Comparison of ENCODE assay signal across 8 mouse cellular contexts in genomic region chr10:70966642-70967345, GRCm38 (mm10).
DNase-seq lines count a peak whose midpoint lies in the region; ATAC-seq and TF ChIP-seq lines count a peak whose summit lies in the region.

No protein-coding gene starts in this region.

- no peak for TF ChIP-seq CTCF in lung, adult 2 months (IDR thresholded peaks at IDR 0.05; ENCODE audit: insufficient read depth, low read length)

- H3K4me1 ChIP-seq in lung, adult 2 months (ENCODE audit: control insufficient read depth, insufficient read depth, low read length): no peaks in the 10 kb centered on the region
- H3K4me1 ChIP-seq in kidney, embryonic 14.5 days (ENCODE audit: control insufficient read depth, insufficient read depth, low read length): peaks cover 15% of the 10 kb centered on the region; the same call in 1 of the 2 replicates
- H3K4me1 ChIP-seq in stomach, embryonic 15.5 days: peaks cover 7% of the 10 kb centered on the region

- no peaks in the 10 kb centered on the region for H3K9me3 ChIP-seq in kidney, embryonic 14.5 days (ENCODE audit: control insufficient read depth, low read length)
- no peaks in the 10 kb centered on the region for H3K9me3 ChIP-seq in stomach, embryonic 15.5 days

- H3K27me3 ChIP-seq in kidney, embryonic 14.5 days (ENCODE audit: control insufficient read depth, insufficient read depth, low read length): no peaks in the 10 kb centered on the region
- H3K27me3 ChIP-seq in stomach, embryonic 15.5 days (replicated peaks): no peaks in the 10 kb centered on the region

- H3K9ac ChIP-seq in kidney, embryonic 14.5 days (ENCODE audit: low read depth, low read length): no peak overlapping the region
- no peak overlapping the region for H3K9ac ChIP-seq in stomach, embryonic 15.5 days

- no peak for TF ChIP-seq POLR2A in lung, adult 2 months (IDR thresholded peaks at IDR 0.05; ENCODE audit: borderline replicate concordance, extremely low read depth, low read depth, low read length)

- no peak overlapping the region for H3K4me2 ChIP-seq in kidney, embryonic 14.5 days (replicated peaks; ENCODE audit: low read depth, low read length)
- H3K4me2 ChIP-seq in stomach, embryonic 15.5 days: no peak overlapping the region

- no peaks in the 10 kb centered on the region for H3K36me3 ChIP-seq in kidney, embryonic 14.5 days (ENCODE audit: control insufficient read depth, insufficient read depth, low read length)
- no peaks in the 10 kb centered on the region for H3K36me3 ChIP-seq in stomach, embryonic 15.5 days

- H3K27ac ChIP-seq in kidney, embryonic 14.5 days (ENCODE audit: low read depth, low read length): no peak overlapping the region
- H3K27ac ChIP-seq in stomach, embryonic 15.5 days: peak overlapping the region; percentile 51; the same call in 1 of the 2 replicates

- peak; percentile 76; the same call in 1 of the 2 replicates for ATAC-seq in kidney, embryonic 14.5 days (ENCODE audit: low FRiP score, low TSS enrichment)
- ATAC-seq in stomach, embryonic 15.5 days (ENCODE audit: insufficient read depth, low FRiP score, low read depth): peak; percentile 61; the same call in 1 of the 2 replicates
- ATAC-seq in erythroblast, adult 5-6 weeks (replicated peaks; ENCODE audit: low FRiP score, poor library complexity, severe bottlenecking): no peak

- 51% methylated on average over 16 of the region's 16 CpGs for WGBS in lung, adult 2 months
- whole genome bisulfite sequencing in kidney, embryonic 14.5 days: 33% methylated on average over 16 of the region's 16 CpGs
- 39% methylated on average over 16 of the region's 16 CpGs for WGBS in stomach, embryonic 15.5 days

- DNase-seq in lung, adult 18-20 months: peak; percentile 54 to 67
- no peak for DNase-seq in lung, adult 2 months
- DNase-seq in gastrocnemius, postnatal 25 days: peak; percentile 69
- no peak for DNase-seq in spleen, adult 18-20 months
- DNase-seq in cerebellum, postnatal 36 days: no peak

- no peak overlapping the region for H3K4me3 ChIP-seq in lung, adult 2 months (replicated peaks; ENCODE audit: extremely low read depth, low read depth, low read length)
- no peak overlapping the region for H3K4me3 ChIP-seq in kidney, embryonic 14.5 days (ENCODE audit: low read length)
- no peak overlapping the region for H3K4me3 ChIP-seq in stomach, embryonic 15.5 days (replicated peaks)

Comparison
In these comparisons a context has a peak if more than half of its experiments do, and no peak if none do; other contexts are left out.
1. DNase-seq: peak in lung, adult 18-20 months (2 of 2) and gastrocnemius, postnatal 25 days (single experiment); none in lung, adult 2 months (single experiment), spleen, adult 18-20 months (0 of 2) and cerebellum, postnatal 36 days (0 of 2).